Mouse (Mus musculus): ENCODE measurements around the gene Trpm5.

Trpm5 gene

DNA sequence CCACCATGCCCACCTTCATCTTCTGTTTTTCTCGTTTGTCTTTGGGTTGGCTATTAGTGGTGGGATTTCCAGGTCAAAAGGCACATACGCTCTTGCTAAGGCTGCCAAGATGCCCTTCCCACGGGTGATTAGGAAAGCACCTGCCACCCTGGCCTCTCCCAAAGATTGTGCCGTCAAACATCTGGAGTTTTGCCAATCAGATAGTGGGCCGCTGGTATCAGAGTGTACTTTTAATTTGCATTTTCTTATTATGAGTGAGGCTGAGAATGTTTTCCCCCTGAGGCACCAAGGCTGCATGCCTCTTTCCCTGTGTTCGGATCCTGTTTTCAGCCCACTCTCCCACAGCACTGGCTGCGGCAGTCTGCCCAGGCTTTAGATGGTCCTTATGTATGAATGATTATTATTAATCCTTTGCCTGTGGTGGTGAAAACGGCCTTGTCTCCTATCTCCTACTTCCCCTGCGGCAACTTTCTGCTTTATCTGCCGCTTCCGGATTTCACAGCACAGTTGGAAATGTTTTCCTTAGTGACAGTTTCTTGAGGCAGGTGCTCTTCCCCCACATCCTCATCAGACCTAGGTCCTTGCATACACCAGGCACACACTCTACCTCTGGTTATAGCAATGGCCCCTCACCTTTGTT is 10.9 kb upstream of the Trpm5 start:
- DNase-seq, result peak in 1 of 2 experiments; percentile 49

DNA sequence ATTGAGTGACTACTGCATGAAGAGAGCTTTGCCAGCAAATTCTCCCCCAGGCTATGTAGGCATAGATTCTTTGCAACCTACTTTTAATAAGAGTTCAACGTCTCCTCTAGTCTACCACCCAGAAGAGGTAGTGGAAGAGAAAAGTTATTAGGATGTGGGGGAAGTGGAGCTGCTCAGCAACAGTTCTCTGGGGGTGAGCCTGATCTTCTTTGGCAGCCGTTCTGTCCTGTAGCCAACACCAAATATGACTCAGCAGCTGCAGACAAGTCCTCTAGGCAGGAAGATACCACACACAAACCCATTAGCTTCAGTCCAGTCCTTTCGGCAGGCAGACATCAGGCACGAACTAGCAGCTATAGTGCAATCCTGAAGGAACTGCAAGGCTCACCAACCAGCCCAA is 6.3 kb upstream of the Trpm5 start:
- no peak for DNase-seq

DNA sequence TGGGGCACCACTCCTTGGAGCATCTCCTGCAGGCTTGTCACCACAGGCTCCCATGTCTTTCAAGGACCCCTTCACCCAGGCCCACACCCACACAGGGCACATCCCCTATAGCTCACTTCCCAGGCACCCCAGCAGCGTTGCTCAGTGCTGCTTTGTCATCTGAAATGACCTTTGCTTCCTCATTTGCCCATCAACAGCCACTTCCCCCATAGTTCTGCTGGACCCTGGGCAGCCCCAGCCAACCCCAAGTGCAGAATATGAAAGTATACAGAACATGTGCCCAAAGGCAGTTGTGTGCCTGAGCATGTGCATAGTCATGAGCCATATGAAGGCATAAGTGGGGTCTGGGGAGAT is 1.1 kb upstream of the Trpm5 start:
- no peak for DNase-seq

DNA sequence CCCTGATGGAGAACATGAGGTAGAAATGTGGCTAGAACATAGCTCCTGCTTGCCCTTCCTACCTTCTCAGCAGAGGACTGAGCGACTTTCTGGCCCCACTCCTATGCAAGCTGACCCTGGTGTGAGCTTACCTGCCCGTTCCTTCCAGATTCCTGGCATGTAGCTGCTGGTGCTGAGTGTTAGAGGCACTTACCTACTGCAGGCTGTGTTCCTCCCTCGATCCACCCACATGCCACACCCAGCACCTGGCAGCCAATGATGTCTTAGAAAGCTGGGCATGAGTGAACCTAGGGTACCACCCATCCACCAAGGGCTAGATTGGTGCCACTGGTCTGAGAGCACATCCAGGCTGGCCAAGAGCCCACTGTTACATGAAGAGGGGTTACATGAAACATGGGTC is 595 bp downstream of the Trpm5 start:
- no peak for DNase-seq

DNA sequence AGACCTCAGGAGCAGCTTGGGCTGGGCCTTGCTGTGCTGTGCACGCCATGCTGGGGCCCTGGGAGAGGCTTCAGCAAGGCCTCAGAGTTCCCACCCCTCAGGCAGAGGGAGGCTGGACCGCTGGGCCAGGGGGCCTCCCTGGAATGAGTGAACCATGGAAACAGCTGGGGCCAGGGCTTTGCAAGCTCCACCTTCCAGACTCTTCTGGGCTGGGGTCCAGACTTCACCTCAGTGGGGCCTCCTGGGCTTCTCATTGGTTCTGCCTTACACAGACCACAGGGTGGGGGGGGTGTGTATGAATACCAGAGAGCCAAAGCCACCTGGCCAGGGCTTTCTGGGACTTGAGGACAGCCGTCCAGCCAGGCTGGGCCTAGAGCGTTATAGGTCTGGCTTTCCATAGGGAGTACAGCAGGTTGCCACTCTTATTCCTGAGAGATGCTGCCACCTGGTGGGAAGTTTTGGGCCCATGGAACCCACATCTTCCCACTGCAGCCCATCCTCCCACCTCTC is 7.3 kb downstream of the Trpm5 start:
- DNase-seq, result peak; percentile 51 to 70

DNA sequence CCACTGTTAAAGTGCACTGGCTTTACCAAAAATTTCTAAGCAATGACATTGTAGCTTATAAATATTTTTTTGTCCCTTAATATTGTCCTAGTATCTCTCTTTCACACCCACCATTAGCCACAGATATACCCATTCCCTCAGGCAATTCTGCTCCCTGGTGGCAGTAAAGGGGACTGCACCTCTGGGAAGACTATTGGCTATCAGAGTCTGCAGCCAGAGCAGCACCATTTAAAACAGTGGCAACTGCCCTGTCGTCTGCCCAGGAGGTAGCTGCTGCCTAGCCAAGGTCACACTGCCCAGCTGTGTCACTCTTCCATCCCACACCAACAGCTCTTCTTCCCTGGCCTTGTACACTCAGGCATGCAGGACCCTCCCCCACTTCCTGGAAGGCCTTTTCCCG is 8.1 kb downstream of the Trpm5 start:
- DNase-seq, result peak; percentile 66 to 82

DNA sequence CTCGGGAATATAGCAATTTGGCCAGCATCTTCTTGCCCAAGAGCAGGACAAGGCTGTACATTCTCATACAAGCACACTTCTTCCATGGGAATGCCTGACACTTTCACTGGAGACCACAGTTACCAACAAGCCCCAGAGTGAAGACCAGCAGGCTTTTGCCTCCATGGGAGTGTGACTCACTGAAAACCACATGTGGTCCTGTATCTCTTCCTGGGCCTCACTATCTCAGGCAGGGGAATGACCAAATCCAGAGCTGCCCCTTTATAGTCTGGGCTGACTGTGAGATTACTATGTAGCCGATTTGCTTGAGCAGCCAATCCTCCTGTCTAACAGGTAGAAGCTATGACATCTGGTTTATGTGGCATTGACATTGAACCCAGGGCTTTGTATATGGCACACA is 10.7 kb downstream of the Trpm5 start:
- DNase-seq, result no peak

DNA sequence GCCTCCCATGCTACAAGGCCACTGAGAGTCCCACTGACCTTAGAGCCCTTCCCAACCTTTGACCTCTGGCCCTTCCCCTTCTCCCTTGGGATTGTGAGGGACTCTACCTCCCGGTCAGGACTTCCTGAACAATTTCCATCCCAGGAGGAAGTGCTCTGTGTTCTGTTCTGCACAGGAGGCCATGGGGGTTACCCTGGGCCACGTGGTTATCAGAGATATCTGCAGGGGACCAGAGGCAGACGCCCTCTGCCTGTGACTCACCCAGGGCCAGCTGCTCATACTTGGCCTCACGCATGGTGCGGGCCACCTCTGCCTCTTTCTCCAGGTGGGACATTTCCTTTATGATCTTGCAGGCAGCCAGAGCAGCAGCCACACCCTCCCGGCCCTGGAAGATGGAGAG is 12.4 kb downstream of the Trpm5 start:
- DNase-seq, result no peak

DNA sequence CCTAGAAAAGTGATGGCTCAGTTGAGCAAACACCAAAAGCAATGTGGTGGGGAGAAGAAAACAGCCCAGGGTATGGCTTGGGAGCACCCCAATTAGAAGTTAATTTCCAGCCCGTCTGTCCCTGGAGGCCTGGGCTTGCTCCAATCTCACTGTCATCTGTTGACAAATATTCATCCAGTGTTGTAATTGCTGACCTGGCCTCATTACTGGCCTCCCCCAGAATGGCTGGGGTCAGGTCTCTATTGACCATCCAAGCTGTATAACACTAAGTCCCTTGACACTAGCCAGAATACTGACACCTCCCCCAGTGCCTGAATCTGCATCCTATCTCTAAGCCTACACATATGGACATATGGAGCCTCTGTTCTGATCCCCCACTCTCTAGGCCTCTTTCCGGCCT is 17.1 kb downstream of the Trpm5 start:
- DNase-seq, result no peak

DNA sequence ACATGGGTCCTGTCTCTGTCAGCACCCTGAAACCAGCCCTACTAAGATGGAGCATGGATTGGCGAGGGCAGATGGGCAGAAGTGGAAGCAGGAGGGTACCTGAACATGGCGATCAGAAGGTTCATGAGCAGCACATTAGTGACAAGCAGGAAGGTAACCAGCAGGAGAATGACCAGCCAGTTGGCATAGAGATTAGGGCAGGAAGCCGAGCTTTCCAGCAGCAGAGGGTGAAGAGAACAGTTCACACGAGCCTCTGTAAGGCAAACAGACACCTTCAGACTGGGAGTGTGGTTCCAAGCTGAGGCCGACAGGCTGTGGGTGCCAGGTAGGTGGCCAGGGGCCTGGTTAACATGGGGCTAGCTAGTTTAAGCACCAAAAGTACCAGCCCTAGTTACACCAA is 19.0 kb downstream of the Trpm5 start:
- no peak for DNase-seq

DNA sequence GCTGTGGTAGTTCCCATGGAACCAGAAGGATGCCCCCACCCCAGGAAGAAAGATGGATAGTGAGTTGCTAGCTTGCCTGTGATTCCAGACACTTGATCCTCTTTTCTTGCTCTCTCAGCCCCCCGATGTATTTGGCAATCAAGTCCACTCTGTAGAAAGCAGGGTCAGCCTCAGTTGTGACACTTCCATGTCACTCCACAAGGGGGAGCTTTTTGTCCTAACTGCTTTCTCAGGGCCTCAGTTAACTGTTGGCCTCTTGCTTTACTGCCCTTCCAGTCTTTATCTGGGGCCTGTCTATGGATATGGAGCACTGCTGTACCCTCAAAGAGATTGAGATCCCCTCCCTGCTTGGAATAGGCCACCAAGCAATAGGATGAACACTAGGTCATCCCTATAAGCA is 21.4 kb downstream of the Trpm5 start:
- peak; percentile 30 to 64 for DNase-seq

DNA sequence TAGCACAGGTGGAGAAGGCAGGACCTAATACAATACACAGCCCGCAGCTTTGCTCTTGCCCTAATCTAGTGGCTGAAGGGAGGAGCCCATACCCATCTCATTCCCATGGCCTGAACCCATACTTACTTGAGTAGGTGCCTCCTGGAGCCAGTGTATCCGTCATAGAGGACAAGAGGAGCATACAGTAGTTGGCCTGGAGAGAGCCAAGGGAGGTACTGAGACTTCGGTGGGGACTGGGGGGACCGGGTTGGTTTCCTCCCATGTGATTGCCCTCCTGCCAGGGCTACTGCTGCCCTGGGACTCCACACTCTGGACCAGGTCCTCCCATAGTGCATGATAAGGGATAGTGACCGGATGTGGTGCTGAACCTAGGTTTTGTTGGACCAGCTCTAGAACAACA is 21.8 kb downstream of the Trpm5 start:
- no peak for DNase-seq

DNA sequence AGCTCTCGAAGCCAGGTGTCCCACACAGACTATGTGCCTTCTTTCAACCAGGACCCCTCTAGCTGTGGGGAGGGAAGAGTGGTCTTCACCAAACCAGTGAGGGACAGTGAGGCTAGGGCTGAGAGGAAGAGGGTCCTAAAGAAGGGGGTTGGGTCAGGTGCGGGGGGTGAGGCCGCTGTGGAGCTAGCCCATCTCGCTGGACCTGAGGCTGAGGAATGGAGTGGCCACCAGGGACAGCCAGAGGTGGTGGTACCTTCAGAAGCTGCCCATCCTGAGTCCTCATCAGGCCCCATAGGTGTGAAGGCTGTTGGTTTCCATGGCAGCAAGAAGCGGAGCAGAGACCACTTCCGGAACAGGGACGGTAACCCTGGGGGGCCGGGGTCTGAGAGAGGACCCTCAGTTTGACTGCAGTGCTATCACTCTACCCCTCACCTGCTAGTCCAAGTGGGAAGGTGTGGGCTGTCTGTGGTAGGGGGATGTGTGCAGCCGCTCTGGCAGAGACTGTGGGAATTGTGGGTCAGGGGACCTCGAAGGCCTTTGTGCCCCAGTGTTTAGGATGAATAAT is 23.9 kb downstream of the Trpm5 start:
- no peak for DNase-seq

DNA sequence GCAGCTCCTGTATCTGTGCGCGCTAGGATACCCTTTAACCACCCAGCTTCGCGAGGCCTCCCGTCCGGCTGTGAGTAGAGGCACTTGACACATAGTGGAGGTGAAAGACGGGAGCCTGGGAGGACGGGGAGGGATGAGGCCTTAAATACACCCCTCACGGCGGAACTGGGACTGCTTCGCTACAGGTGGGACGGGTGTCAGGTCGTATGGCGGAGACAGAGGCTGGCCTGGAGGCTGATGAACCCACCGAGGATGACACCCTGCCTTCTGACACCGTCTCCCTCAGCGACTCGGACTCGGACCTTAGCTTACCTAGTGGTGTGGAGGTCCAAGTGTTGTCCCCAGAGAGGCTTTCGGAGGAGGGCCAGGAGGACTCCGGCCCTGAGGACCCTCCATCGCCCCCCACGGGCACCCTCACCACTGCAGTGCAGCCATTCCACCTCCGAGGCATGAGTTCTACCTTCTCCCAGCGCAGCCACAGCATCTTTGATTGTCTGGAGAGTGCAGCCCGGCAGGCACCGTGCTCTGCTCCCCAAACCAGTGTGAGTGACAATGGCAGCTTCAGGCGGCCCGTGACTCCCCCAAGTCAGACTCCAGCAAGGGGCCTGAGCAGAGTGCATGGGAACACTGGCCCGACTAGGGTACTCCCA is 24.6 kb downstream of the Trpm5 start:
- peak; percentile 21 to 43 for DNase-seq

DNA sequence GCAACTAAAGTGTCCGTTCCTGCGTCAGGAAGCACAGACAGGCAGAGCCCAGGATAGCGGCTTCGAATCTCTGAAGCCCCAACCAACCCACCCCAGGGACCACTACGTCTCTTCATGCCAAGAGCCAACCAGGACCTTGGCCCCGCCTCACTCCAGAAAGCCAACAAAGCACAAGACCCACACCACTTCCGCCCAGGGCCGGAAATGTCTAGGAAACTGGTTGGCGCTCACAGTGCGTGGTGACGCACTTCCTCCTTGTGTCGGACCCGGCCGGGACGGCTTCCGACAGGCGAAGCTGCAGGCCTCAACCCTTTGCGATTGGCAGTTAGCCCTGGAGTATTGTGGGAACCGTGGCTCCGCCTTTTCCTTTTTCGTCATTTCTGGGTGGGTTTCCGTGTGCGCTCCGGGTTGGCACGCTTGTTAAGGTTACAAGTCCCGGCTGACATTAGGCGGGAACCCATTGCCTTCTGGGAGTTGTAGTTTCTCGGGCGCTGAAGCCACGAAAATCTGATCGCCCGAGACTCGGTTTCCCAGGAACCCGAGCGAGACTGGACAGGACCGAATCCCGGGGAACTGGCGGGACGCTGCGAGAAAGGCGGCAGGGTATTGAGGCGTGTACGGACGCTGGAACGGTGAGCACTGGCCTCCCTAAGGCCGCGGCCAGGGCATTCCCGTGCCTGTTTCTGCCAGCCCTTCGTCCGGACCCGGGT is 25.4 kb downstream of the Trpm5 start, which contains the start of gene Tssc4:
Tssc4 (plus strand) TSS at position 368 of the 710 bp plus-strand sequence.
- peak; percentile 98 to 99 for DNase-seq

DNA sequence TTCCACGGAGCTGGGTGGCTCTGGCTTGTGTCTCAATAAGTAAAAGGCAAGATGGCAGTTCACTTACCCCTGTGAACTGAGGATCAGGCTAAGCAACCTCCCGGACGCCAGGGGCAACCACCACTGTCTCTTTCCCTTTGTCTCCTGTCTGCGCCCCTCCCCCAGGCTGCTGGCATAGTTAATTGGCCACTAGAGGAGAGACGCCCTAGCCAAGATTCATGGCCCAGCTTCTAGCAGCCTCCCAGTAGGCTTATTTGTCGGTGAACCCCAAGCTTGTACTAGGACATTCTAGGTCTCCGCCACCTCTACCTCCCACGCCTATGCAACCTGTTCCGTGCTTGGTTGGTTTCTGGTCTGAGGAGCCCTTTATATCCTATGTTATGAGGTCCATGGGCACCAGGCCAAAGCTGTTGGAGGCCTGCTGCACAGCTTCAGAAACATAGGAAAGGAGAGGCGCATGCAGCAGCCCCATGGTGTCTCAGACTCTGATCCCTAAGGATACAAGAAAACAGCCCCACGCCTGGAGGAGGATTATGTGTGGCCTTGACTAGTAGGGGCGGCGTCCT is 26.0 kb downstream of the Trpm5 start:
- DNase-seq, result no peak

DNA sequence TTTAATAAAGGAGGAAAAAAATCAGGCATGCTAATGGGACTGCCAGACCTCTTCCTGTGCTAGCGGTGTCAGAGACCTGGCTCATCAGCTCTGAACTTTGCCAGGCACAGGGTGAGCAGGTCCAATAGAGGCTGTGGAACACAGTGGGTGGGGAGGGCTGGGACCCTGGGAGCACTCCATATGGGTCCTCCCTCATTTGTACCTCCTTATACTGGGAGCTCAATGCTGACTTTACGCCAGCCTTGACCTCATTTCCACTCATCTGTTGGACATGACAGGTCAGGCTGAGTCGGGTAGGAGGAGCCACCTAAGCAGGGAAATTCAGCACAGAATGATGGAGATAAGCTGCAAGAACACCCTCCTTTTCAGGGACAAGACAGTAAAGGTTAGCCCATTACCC is 26.5 kb downstream of the Trpm5 start:
- DNase-seq, result no peak

DNA sequence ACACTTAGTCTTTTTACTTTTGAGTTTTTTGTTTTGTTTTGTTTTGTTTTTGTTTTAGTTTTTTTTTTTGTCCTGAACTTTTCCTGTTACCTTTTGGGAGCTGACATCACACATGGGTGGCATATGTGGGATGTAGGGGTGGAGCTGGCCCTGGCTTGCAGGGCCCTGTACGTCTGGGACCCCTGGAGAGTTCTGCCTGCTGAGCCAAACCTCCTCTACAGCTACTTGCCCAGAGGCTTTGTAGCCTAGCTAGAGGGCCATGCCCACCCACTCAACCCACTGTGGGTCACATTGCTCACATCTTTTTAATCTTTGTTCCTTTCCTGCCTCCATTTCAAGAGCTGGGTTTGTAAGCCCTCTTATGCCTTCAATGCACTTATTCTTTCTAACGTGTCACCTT is 27.0 kb downstream of the Trpm5 start:
- no peak for DNase-seq

DNA sequence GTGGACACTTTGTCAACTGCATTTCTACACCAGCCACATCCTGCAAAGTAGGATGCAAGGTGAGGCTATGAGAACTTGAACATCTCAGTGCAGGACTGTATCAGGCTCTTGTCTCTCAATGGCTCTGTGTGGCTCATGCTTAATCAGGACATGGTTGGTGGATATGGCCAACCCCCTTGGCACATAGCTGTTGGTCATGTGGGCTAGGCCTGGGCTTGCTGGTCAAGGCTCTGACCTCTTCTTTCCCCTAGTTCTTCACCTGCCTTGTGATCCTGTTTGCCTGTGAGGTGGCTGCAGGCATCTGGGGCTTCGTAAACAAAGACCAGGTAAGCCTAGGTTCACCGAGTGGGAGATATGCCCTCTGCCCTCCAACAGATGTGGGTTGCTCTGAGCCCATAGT is 28.8 kb downstream of the Trpm5 start:
- DNase-seq, result no peak

DNA sequence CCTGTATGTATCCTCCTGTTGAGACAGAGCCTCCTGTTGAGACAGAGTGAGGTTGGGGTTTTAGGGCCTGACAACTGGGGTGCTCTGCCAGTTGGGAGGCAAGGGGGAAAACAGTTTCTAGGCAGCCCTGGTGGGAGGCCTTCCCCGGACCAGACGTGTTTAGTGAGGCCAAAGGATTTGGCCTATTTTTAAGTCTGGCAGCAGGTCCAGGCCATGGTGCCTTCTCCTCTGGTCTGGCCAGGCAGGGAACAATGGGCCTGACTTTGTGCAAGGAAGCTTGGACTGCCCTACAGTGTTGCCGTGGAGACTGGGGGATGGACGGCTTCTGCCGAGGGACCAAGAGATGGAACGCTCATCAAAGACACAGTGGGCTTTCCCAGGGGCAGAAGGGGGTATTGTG is 30.2 kb downstream of the Trpm5 start:
- no peak for DNase-seq

DNA sequence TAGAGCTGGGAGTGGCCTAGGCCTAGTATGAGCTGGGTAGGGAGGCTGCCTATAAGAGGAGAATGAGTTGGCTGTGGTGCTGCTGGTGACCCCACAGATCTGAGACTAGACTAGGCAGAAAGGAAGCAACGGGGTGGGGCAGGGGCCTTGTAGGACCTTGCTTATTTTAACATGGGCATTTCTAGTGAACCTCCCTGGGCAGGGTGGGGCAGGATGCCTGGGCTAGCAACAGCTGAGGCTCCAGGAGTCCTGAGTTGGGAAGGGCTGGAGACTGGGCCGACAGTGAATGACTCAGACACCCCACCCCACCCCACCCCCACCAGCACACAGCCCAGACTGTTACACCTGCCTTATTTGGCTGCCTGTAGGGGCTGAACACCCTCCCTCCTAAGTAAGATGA is 31.7 kb downstream of the Trpm5 start:
- peak in 1 of 2 experiments; percentile 12 for DNase-seq

DNA sequence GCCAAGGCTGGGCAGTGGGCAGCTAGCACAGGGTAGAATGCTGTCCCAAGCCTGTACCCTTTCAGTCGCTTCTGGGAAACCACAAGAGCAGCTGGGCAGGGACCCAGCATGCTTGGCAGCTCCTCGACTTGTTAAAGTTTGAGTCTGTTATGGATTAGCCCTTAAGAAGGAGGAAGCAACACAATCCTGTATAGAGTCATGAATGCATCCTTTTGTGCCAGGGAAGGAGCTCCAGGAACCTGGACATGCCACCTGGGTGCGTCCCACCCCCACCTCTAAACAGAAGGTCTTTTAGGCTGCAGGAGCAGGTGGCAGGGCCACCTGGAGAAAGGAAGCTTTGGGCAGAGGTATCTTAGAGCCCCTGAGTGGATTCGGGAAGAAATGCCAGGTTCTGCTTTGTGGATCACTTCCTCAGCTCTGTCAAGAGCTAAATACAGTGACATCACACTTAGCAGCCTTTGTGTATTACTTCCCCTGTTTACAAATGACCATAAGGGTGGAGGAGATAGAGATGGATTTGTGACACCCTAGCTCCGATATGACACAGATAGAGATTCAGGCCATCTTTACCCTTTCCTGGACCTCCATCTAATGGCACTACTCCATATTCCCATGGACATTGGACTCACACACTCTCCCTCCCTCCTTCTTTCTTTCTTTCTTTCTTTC is 35.1 kb downstream of the Trpm5 start:
- DNase-seq, result peak; percentile 33 to 57

DNA sequence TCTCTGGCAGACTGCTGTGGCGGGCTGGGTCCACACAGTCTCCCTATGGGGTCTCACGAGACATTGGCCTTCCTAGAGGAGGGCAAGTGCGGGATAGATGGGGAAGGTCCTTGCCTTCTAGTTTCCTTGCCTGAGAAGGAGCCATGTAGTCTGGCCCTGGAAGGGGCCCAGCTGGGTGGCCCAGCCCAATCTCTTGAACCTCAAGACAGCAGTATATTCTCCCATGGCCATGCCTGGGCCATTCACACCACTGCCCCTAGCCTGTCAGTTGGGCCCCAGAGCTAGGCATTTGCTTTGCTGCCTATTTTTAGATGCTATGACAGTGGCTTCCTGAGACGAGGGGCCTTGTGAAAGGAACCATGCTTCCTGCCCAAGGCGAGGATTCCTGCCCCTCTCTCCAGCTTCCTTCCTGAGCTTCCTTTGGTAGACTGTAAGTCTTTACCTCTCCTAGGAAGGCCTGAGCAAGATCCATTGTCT is 36.2 kb downstream of the Trpm5 start:
- peak; percentile 61 to 75 for DNase-seq

All from lung, postnatal 4 days (tissue).